Mouse (Mus musculus): Measurements from ENCODE around the gene Phyhd1.

Gene Phyhd1

DNA sequence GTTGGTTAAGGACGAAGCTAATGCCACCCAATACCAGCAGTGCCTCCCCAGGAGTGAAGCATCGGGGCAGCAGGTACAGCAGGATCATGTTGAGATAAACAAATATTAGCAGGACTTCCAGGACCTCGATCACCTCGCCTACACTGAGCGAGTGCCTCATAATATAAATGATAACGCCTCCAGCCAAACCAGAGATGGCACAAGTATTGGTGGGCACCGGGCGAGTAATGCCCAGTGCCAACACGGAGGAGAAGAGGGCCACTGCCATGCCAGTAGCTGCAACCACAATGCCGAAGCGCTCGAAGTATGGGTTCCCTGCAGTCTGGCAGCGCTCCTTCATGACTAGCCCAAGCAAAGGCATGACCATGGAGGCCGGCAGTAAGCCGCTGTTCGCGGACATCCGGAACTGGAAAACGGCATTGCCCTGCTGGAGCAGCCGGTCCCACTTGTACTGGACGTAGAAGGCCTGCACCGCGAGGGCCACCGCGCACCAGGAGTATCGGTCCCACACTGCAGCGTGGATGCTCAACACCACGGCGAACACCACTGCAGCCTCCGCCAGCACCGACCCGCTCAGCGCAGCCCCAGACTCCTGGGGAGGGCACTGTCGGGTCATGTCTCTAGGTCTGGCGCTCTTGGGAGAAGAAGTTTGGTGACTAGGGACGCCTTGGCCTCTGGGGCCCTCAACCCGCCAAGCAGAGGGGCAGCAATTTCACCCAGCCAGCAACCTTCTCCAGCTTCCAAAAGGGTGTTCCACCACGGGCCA is 19.6 kb downstream of the Phyhd1 start:
- DNase-seq (ENCODE audit: low read depth, low spot score) = no peak

DNA sequence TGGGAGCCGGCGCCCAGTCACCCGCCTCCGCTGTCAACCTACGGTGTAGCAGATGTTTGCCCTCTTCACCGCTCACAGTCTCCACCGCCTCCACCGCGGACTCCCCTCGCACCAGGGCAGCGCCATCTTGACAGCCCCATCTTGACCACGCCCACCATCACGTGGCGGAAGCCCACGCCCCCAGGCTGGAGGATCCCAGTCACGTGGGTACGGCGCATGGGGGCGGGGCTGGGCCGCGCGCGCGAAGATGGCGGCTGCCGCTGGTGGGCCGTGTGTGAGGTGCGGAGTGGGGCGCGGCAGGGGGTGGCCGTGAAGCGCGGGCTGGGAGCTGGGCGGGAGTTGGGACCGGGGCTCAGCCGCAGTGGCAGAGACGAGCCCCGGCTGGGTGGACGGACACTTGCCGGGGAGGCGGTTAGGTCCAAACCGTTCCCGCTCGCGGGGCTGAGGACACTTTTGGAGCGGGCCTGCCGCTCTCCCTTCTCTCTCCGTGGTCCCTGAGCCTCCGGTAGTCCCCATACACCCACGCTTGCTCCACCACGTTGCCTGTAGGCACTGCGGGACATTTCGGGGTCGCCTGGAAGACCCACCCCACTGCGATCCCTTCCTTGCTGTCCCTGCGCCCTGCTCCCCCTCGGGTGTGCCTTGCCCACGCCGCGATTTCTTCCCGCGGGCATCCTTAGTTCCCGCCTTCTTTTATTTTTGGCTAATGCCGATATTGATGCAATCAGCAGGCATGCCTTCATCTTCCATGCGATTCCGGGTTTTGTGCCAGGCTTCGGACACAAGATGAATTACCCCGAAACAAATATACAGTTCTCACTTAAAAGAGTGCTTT is 20.4 kb downstream of the Phyhd1 start, which contains the start of the genes Dolk and Nup188:
Gene Dolk (minus strand): TSS at position 143 of the 835 bp plus-strand sequence.
Gene Nup188 (plus strand): TSS at position 206 of the 835 bp plus-strand sequence.
- DNase-seq (ENCODE audit: low read depth, low spot score) = peak; percentile 79

DNA sequence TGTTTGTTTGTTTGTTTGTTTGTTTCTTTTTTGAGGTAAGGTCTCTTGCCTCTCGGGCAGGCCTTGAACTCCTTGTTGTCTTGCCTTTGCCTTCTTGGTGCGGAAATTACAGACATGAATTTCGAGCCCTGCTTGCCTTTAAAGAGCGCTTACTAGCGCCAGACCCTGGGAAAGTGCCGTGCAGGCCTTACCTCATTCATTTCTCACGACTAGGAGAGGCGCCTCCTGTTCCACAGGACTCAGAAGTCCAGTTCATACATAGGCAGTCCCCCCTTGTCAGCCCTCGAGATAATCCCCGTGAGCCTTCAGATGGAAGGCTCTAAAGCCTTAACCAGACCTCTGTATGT is 21.0 kb downstream of the Phyhd1 start:
- DNase-seq (ENCODE audit: low read depth, low spot score) = no peak

DNA sequence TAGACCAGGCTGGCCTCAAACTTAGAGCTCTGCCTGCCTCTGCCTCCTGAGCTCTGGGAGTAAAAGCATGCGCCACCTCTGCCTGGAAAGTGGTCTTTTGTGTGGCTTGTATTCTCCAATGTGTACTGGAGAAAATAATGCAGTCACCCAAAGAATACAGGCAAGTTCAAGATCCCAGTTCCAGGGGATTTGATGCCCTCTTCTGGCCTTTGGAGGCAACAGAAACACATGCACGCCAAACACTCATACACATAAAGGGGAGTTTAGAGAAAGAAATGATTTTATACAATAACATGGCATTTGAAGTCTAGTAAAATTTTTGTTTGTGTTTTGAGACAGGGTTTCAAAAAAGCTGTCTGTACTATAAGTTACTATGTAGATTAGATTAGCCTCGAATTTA is 33.5 kb downstream of the Phyhd1 start:
- DNase-seq (ENCODE audit: low read depth, low spot score) = no peak

DNA sequence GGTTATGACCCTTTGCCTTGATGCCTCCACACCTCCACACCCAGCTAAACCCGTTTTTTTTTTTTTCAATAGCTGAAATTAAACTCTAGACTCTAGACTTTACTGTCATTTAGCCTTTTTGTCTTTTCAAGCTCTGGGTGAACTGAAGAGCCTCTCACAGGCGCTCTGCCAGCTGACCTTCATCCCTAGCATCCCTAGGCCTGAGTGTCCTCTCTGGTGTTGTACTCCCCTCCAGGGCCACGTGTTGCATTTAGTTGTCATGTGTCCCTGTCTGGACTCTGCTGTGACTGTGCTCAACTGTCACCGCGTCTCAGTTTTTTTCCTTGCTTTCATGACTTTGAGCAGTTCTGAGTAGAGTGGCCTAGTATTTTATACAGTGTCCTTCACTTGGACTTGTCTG is 34.0 kb downstream of the Phyhd1 start:
- no peak for DNase-seq (ENCODE audit: low read depth, low spot score)

DNA sequence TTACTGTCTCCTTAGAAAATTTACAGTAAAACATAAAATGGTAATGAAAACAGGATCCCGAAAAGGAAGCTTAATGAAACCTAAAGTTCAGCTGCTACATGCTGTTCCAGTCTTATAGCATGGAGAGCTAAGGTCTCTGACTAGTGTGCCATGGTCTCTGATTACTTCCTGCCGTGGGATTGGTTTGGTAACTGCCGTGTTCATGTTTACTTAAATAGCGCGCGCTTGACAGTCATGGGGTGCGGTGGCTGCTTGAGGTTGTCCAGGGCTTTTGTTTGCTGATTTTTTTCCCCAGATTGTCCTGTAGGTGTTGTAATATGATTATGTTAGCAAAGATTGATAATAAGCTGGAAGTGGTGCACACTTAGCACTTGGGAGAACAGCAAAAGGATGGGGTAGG is 40.1 kb downstream of the Phyhd1 start:
- no peak for DNase-seq (ENCODE audit: low read depth, low spot score)

DNA sequence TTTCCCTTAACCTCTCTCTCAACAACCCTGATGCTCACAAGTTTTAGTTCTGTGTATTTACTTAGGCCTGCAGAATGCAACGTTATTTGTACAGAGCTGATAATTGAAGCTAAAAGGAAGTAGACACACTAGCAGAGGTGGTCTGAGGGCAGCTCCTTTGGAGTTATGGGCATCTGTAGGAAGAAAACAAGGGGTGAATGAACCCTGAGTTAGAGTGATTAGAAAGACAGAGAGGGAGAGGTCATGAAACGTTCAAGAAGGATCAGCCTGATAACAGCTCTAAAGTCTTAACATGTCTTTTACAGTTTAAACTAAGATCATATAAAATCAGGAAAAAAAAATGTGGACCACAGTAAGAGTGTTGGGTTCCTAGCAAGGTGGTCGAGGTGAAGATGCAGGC is 43.3 kb downstream of the Phyhd1 start:
- no peak for DNase-seq (ENCODE audit: low read depth, low spot score)

DNA sequence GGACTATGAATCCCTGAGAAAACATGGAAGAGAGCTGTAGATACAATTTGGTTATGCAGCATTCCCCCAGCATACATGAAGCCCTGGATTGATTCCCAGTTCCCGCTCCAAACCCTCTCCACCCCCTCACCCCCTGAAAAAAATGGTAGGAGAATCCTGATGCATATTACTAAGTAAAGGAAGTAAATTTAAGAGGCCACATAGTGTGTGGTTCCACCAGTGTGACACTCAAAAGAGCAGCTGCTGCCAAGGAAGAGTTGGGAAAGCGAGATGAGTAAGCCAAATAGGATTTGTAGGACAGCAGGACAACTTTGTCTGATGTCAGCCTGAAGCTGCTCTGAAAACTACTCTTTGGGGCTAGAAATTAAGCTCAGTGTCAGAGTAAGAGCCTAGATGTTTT is 45.5 kb downstream of the Phyhd1 start:
- peak; percentile 41 for DNase-seq (ENCODE audit: low read depth, low spot score)

DNA sequence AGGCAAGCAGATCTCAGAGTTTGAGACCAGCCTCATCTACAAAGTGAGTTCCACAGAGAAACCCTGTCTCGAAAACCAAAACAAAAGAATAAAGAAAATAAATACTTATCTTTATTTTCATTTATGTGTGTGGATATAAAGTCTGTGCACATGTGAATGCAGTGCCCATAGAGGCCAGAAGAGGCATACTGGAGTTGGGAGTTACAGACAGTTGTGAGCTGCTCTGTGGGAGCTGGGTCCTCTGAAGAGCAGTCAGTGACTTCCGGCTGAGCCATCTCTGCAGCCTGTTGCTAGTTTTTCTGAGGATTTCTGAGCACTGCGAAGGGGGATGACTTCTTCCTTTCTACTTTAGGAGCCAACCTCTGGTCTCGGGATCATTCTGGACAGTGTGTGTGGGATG is 50.1 kb downstream of the Phyhd1 start:
- no peak for DNase-seq (ENCODE audit: low read depth, low spot score)

DNA sequence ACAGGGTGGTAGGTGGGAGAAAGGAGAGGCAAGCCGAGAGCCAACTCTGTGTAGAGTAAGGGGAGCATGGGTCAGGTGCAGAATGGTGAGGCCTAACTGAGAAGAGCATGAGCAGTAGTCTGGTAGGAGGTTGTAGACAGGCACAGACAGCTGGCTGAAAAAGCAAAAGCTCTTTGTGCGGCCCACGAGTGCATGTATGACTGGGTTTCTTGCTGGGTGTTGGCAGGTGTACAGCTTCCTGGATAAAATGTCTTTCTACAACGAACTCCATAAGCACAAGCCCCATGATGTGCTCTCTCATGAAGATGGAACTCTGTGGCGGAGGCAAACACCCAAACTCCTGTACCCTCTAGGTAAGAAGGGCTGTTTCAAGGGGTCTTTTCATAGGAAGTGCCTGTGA is 51.0 kb downstream of the Phyhd1 start:
- no peak for DNase-seq (ENCODE audit: low read depth, low spot score)

DNA sequence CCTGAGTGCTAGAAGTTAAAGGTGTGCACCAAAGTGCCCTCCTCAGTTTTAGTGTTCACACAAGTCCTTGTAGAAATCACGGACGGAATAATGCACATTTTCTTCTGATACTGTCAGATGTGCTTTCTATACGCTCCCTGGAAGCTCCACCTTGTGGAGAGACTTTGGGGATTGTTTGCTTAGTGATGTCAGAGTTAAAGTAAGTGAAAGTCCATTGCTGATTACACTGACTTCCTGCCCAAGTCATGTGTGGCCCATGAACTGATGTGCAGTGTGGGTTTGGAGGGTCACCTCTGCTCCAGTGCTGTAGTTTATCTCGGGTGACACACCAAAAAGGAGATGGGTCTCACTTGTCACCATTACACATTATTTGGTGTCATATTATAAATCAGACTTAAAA is 53.3 kb downstream of the Phyhd1 start:
- no peak for DNase-seq (ENCODE audit: low read depth, low spot score)

DNA sequence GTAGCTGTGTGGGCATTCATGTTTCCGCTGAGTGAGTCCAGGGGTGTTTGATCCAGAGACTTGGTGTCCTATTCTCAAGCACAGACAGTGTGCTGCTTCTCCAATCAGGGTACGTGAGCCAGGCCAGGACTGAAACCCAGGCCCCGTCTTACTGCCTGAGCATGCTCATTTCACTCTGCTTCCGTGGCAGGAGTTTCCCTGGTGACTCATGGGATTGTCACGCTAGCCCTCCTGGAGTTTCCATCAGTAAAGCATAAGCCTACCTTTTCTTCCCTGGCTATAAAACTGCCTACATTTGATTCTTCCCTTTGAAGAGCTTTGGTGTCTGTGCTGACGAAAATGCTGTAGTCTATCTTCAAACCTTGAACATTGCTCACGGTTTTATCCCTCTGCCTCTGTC is 57.1 kb downstream of the Phyhd1 start:
- DNase-seq (ENCODE audit: low read depth, low spot score) = no peak

DNA sequence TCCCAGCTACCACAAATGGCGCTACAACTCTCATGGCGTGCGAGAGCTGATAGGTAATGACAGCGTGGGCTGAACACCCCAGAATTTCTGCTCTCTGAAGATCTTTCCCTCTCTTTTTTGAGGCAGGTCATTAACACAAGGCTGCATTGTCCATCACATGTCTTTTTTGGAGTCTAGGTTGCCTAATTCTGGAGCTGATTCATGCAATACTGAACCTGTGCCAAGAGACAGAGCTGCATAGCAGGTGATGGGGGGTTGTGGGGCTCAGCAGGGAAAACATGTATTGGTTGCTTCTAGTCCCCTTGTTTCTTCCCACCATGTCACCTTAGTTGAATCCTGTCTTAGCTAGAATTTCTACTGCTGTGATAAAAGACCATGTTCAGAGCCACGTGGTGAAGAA is 59.3 kb downstream of the Phyhd1 start:
- DNase-seq (ENCODE audit: low read depth, low spot score) = no peak

DNA sequence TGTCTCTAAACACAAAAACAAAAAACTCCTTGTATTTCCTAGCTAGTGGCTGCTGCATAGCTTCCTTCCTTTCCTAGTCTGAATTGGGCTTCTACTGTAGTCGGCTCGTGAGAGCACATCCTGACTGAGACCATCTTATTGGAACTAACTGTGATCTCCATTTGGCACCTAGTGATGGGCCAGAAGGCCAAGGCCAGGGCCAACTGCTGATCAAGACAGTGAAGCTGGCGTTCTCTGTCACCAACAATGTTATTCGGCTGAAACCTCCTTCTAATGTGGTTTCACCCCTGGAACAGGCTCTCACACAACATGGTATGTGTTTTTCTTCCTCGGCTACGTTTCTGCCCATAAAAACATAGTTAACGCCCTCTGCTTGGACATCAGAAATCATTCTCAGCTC is 61.3 kb downstream of the Phyhd1 start:
- no peak for DNase-seq (ENCODE audit: low read depth, low spot score)

DNA sequence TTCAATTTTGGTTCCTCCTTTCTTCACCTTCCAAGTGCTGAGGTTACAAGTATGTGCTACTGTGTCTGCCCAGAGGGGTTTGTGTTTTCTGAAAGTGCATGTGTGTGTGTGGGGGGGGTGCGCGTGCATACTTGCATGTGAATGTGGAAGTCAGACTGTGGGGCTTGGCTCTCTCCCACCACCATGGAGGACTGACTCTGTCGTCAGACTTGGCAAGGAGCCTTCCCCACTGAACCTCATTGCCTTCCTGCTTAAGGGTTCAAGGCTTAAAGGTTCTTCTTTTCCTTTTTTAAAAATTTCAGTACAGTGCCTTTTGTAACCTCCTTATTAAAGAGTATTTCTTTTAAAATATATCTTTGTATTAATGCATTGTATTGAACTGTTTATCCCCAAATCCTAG is 62.8 kb downstream of the Phyhd1 start:
- no peak for DNase-seq (ENCODE audit: low read depth, low spot score)

Measured in telencephalon, adult 2 months (tissue).